Mouse (Mus musculus) telencephalon, adult 2 months (tissue): ENCODE results near the gene Epc2.

Experiments
- DNase-seq: peaks from one replicate; pipeline ENCODE4 v3.0.0-alpha.2; 2011; ENCODE audit warnings: low read depth, low spot score

Gene Epc2

GRCm38 (mm10) chr2:49569862-49570777 is 118.8 kb downstream of the Epc2 start:
- DNase-seq = no peak

- no peak for DNase-seq
These were observed 119.5 kb downstream of the Epc2 start for GRCm38 (mm10) chr2:49570778-49571101.

DNA sequence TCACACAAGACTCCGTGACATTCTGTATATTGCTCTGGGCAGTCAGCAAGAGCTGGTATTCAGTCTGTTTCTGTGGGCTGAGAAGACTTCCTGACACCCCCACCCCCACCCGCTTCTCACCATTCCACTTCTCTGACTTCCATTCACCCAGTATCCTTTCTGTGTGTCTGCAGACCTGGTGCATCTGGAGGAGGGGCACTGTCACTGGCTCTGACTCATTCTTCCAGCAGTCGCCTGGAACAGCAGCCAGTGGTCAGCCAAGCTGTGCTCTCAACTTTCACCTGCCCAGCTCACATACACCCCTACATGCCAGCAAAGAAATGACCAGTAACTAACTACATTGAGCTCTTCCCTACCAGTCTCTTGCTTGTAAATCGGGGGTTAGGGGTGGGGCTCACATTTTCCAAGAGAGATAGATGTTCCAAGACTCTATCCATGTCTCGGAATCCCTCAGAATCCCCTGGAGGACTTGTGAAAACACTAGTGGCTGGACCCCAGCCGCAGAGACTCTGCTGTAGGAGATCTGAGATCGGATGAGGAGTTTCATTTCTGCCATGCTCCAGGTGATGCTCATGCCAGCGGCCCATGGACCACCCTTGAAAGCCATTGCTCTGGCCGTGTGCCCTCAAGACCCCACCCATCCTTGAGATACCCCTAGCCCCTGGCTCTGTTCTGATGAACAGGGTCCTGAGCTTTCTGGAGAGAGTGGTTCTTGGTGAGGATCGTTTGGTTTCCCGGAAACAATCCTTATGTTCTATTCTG is 120.1 kb downstream of the Epc2 start:
- no peak for DNase-seq

DNA sequence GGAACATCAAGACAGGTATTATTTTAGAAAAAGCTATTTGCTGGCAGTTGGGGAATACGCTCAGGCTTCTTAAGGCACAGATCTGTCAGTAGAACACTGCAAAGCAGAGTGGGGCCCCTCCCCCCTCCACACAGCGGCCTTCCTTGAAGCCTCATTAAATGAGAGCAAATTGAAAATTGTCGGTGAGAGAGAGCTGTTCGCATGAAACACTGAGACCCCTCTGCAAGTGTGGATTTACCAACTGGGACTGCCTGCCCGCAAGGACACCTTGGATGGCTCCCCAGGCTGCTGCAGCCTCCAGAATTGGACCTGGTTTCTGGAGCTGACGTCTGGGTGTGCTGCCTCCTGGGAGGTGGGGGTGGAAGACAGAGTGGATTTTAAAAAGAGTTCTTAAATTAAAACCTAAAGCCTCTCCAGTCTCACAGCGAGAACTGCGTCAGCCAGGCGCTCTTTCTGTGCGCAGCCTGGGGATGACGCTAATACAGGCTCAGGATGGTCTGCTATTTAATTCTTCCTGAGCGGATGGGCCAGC is 120.9 kb downstream of the Epc2 start:
- DNase-seq = peak; percentile 90

GRCm38 (mm10) chr2:49572684-49573083 is 121.4 kb downstream of the Epc2 start:
- no peak for DNase-seq

GRCm38 (mm10) chr2:49573282-49573681 is 122.0 kb downstream of the Epc2 start:
- DNase-seq = no peak

DNA sequence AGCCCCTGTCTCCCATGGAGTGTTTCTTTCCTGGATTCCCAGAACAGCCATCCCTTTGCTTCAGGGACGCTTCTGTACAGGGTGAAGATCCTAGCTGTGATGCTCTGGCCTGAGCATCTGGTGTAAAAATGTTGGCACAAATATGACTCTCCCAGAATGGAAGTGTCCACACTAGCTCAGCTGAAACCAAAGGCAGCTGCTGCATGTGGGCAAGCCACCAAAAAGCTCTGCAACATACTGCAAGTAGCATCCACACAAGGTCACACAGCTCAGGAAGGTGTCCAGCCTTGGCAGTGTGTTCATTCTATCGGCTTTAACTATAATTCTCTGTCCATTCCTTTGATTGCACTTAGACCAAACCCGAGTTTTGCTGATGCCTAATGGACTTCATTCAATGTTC is 129.3 kb downstream of the Epc2 start:
- DNase-seq = no peak

GRCm38 (mm10) chr2:49582546-49582945 is 131.3 kb downstream of the Epc2 start:
- no peak for DNase-seq

- DNase-seq = no peak
These were observed 132.0 kb downstream of the Epc2 start for GRCm38 (mm10) chr2:49583311-49583710.

- no peak for DNase-seq
These were observed 139.2 kb downstream of the Epc2 start for GRCm38 (mm10) chr2:49590450-49590849.

DNA sequence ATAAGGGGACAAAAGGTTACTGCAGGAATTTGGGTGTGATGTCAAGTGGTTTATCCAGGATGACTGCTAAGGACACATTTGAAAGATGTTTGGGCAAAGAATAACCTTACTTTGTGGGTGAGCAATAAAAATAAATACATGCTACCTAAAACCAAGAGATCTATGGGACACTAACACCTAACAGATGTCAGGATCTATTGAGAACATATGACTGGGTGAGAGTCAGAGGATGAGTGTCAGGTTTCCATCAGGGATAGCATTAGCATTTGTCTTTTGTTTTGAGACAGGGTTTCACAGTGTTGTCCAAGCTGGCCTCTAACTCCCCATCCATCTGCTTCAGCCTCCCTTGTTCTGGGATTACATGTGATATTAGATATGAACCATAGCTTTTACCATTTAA is 141.6 kb downstream of the Epc2 start:
- no peak for DNase-seq

- no peak for DNase-seq
These were observed 143.6 kb downstream of the Epc2 start for GRCm38 (mm10) chr2:49594886-49595285.

DNA sequence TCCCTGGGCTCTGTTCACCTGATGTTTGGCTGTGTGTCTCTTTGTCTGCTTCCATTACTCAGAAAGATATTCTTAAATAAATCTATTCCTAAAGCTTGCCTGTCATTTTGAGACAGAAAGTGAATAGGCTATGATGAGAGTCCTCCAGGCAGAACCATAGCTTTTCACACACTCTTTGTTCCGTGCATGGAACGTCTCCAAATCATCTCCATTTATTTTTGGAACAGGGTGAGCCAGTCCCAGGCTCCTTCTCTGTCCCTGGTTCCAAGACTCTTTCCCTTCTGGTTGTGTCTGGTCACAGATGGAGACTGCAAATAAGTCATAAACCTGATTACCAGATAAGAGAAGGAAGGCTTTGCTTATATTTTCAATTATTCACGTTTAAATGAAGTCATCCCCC is 145.0 kb downstream of the Epc2 start:
- DNase-seq = no peak

DNA sequence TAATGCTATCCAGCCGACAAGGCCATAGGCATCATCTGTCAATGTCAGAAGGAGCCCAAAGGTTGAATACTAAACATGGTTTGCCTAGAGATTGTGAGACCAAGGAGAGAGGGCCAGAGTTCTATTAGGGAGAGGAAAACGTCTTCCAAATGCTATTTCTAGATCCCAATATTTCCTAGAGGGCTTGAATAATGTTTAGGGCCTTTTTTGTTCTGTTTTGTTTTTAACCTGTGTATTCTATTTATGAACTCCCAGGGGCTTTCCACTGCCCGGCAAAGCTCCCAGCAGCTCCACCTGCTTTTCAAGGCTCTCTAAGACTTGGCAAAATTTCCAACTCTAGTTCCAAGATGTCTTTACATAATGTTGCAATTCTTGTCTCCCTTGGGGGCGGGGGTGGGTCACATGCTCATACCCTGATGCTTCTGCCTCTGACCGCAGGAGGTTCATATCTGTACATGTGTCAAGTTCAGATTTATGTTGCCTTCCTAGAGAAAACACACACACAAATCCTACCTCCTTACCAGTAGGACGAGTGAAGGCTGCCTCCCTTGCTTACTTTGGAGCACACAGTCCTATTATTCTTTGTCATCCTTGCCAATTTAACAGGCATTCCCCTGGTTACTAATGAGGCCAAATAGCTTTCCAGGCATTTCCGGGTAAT is 148.9 kb downstream of the Epc2 start:
- no peak for DNase-seq
